Mouse (Mus musculus): ENCODE data around the gene Slc2a9. TPM values are rescaled to one million over a fixed set of nuclear protein-coding genes. Genes with fewer than 3 reads are reported as not detected.
A peak's percentile ranks its signal among the peaks of the same experiment; 100 is the strongest.

Gene Slc2a9
- total RNA-seq, 1 experiment from 2014 or later, result 10.6 TPM

DNA sequence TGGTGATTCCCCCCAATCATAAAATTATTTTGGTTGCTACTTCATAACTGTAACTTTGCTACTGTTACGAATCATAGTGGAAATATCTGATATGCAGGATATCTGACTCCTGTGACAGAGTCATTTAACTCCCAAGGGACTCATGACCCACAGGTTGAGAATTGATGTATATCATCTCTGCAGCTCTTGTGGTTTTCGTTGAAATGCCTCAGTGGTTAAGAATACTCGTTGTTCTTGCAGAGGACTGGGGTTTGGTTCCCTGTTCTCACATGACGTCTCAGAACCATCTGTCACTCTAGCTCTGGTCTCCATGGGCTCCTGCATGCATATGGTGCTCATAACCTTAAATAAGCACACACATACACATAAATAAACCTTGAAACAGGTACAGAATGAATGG lies 169.6 kb downstream of the Slc2a9 start:
- no peak for ATAC-seq (replicated peaks; ENCODE audit: insufficient number of reproducible peaks, low FRiP score, low TSS enrichment, poor library complexity, severe bottlenecking)

DNA sequence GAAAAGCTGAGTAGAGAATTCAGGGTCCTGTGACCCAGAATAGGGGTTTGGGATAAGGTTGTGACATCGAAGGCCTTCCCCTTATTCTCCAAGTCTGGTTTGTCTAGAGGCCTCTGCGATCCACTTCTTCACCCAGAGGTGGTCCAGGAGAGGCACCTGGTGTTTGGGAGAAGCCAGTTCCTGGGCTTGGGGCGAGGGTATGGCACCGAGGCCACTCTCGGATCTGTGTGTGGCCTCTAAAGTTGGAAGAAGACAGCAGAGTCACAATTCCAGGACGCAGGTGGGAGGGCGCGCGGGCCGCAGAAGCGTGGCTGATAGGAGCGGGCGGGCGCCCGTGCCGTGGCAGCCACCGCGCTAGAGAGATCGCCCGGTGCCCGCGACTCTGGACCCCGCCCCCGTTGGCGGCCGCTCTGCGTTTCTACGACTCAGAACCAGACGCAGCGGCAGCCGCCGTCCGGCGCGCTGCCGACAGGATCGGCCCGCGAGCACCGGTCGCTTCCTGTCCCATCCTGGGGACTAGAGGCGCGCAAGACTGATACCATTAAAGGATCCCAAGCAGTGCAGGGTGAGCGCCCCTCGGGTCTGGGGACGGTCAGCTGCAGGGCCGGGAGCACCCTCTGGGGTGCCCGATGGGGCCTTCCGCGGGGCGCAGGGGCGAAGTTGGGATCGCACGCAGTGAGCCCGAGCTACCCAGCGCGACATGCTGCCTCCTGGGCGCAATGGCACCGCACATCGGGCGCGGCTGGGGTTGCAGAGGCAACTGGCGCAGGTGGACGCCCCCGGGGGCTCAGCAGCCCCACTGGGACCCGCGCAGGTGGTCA lies 183.8 kb downstream of the Slc2a9 start, which contains the start of gene Drd5:
Gene Drd5, plus strand, starts transcription at position 402 of the 821 bp plus-strand sequence.
- ATAC-seq (replicated peaks; ENCODE audit: insufficient number of reproducible peaks, low FRiP score, low TSS enrichment, poor library complexity, severe bottlenecking), result no peak

DNA sequence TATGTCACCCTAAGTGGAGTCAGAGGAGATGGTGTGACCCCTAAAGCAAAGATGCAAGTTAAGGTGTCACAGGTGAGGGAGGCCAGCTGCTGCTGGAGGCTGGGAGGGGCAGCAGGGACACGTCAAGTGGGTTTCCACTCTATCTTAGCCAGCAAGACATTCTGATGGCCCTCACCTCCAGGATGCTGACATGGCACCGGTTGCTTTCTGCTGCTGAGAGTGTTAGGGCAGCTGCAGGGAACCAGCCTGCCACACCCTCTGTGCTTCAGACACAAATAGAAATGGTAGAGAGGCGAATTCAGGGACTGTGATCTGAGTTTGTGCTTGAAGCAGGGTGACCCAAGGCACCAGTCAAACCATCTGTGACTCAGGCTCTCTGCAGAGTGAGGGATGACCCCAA lies 193.1 kb downstream of the Slc2a9 start:
- no peak for ATAC-seq (replicated peaks; ENCODE audit: insufficient number of reproducible peaks, low FRiP score, low TSS enrichment, poor library complexity, severe bottlenecking)

GRCm38 (mm10) chr5:38308873-38309272 lies 194.1 kb downstream of the Slc2a9 start:
- ATAC-seq (replicated peaks; ENCODE audit: insufficient number of reproducible peaks, low FRiP score, low TSS enrichment, poor library complexity, severe bottlenecking), result no peak

DNA sequence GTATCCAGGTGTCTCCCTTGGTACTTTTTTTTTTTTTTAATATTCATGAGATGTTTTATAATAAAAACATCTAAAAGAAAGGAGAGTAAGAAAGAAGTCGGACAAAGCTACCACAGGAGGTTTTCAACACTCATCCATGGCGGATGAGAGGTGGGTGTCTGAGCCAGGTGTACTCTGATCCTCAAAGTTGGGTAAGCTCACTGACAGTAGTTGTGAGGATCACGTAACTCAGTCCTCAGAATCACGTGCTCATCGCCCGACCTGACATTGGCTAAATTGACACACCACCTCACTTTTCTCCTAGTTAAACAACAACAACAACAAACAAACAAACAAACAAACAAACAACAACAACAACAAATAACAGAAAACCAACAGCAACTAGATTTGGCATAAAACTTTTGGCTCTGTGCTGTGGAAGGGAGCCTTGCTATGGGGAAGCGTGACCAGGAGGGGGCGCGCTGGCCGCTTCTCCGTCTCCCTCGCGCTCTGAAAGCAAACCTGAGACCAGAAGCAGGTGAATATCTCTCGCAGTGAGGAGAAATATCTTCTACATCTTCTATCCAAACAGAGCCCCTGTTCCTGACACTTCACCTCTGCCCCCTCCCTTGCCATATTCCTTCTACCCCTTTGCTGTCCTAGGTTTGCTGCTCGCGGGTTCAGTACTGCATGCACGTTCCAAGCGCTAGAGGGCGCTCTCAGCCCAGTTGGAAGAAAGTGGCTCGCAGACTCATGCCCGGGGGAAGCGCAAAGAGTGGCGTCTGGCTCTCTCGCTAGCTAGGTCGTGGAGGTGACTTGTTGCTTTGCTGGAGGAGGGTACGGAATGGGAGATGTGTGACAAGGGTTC lies 195.5 kb downstream of the Slc2a9 start:
- peak; percentile 79 for ATAC-seq (replicated peaks; ENCODE audit: insufficient number of reproducible peaks, low FRiP score, low TSS enrichment, poor library complexity, severe bottlenecking)

- ATAC-seq (replicated peaks; ENCODE audit: insufficient number of reproducible peaks, low FRiP score, low TSS enrichment, poor library complexity, severe bottlenecking), result no peak
Measured at GRCm38 (mm10) chr5:38305241-38305640, 197.7 kb downstream of the Slc2a9 start.

DNA sequence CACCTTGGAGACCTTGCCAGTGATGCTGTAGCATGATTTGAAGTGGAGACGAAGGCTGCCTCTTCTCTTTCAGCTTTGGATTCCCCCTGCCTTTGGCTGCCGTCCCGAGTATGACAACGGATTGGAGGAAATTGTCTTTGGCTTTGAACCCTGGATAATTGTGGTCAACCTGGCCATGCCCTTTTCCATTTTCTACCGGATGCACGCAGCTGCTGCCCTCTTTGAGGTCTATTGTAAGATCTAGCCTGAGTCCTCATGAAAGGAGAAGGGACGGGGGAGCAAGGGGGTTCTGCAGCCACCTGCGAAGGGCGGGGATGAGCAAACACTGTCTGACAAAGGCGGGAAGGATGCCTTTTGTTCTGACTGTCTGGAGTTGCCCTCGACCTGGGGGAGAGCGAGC lies 200.3 kb downstream of the Slc2a9 start:
- ATAC-seq (replicated peaks; ENCODE audit: insufficient number of reproducible peaks, low FRiP score, low TSS enrichment, poor library complexity, severe bottlenecking), result no peak

DNA sequence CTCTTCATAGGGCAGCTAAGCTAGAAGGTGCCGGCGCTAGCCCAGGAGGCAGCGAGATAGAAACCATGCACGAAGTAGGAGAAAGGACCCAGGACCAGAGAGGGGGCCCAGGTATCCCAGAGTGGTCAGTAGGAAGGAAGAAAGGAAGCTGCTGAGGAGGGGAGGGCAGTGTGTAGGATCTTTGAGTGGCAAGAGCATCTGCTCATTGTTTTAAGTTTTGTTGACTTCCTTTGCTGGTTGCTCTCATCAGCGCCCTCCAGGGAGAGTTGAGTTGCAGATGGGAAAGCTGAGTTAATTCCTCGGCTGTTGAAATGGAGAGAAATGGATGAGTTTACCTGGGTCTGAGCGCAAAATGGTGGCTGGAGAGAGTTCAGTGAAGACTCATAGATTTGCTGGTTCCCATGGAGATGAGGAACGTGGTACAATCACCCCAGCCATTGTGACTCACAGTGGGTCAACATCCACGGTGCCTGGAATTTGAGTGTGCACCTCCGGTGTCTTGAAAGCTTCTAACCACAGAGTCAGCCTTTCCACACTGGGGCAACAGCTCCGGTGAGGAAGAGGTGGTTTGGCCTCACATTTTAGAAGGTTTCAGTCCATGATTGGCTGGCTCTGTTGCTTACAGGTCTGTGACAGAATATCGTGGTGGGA lies 201.1 kb downstream of the Slc2a9 start:
- no peak for ATAC-seq (replicated peaks; ENCODE audit: insufficient number of reproducible peaks, low FRiP score, low TSS enrichment, poor library complexity, severe bottlenecking)

Other genes starting within 250 kb of the Slc2a9 start
- gene Tmem128, start 243.0 kb downstream of the Slc2a9 start, total RNA-seq (2017), result 56.3 to 79.6 TPM (median 68.6 TPM) in 3 replicates
- gene Otop1, start 227.2 kb downstream of the Slc2a9 start, total RNA-seq (2017), result not detected in 3 replicates
- gene Drd5, start 183.8 kb downstream of the Slc2a9 start, total RNA-seq (2017), result not detected in 3 replicates
- 370 to 434 TPM (median 393 TPM) in 3 replicates for gene Wdr1, start 60.1 kb upstream of the Slc2a9 start, total RNA-seq (2017)
- 1.0 to 4.7 TPM (median 2.3 TPM) in 3 replicates for gene Zfp518b, start 181.7 kb upstream of the Slc2a9 start, total RNA-seq (2017)

All from monocyte, adult 5-6 weeks (primary cell).